Mouse (Mus musculus) adrenal gland, postnatal 25 days (tissue): ENCODE data around the gene Ptprh. TPM values are rescaled to one million over a fixed set of nuclear protein-coding genes. Genes with fewer than 3 reads are reported as not detected.
"Not testable (repeated sequence)": the region's sequence is repeated elsewhere in the genome, so short reads cannot be mapped to it uniquely, and the experiment has no call there.

Experiments used
- DNase-seq: peaks from one replicate; pipeline ENCODE4 v3.0.0; 2021; ENCODE audit warnings: mixed read lengths
- total RNA-seq: library from RNA; stranded (reverse); gene quantifications from 2 replicates; pipeline ENCODE4 v1.2.3, GENCODE M21; 2021

Gene Ptprh
- total RNA-seq, 1 experiment from 2014 or later: not detected

DNA sequence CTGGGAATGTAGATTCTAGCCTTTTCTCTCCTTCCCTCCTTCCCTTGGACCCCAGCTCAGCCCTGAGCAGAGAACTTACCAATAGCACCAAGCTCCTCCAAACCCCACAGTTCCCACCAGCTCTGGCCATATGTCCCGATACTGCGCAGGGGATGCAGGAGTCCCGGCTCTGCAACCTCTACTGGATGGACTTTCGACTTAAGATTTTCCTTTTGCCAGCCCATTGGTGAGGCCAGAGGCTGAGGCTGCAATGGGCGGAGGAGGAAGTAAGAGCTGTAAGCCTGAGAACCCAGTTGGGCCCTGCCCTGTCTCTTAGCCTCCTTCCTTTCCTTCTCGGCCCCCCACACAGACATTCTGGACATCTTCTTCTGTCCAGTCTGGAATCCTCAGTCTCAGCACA, 872 bp downstream of the Ptprh start:
- no peak for DNase-seq

DNA sequence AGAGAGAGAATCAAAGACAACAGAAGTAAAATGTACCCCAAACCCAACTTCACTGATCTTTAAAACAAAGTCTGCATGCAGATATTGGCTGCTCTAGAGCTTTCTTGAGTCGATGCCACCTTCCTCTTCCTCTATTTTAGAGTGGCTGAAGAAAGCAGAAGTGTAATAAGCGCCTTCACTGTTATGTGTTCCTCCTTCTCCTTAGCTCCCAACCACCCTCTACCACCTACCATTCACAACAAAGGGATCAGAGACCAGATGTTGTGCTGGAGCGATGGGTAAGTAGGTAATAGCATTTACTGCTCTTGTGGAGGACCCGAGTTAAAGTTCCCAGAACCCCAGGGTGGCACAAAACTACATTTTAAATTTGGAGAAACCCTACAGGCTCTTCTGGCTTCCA, 6.8 kb downstream of the Ptprh start:
- DNase-seq: not testable (repeated sequence)

DNA sequence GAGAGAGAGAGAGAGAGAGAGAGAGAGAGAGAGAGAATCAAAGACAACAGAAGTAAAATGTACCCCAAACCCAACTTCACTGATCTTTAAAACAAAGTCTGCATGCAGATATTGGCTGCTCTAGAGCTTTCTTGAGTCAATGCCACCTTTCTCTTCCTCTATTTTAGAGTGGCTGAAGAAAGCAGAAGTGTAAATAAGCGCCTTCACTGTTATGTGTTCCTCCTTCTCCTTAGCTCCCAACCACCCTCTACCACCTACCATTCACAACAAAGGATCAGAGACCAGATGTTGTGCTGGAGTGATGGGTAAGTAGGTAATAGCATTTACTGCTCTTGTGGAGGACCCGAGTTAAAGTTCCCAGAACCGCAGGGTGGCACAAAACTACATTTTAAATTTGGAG, 22.4 kb downstream of the Ptprh start:
- not testable (repeated sequence) for DNase-seq

DNA sequence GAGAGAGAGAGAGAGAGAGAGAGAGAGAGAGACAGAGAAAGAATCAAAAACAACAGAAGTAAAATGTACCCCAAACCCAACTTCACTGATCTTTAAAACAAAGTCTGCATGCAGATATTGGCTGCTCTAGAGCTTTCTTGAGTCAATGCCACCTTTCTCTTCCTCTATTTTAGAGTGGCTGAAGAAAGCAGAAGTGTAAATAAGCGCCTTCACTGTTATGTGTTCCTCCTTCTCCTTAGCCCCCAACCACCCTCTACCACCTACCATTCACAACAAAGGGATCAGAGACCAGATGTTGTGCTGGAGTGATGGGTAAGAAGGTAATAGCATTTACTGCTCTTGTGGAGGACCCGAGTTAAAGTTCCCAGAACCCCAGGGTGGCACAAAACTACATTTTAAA, 31.5 kb downstream of the Ptprh start:
- DNase-seq: not testable (repeated sequence)

DNA sequence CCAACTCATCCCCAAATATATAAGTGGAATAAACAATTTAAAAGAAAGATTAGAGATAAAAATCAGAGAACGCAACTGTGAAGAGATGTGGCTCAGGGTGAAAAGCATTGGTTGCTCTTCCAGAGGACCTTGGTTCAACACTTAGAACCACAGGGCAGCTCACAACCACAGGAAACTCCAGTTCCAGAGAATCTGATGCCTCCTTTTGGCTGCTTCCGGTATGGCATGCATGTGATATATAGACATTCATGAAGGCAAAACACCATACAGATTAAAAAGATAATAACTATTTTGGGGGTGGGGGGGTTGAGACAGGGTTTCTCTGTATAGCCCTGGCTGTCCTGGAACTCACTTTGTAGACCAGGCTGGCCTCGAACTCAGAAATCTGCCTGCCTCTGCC, 41.2 kb downstream of the Ptprh start:
- DNase-seq: no peak

DNA sequence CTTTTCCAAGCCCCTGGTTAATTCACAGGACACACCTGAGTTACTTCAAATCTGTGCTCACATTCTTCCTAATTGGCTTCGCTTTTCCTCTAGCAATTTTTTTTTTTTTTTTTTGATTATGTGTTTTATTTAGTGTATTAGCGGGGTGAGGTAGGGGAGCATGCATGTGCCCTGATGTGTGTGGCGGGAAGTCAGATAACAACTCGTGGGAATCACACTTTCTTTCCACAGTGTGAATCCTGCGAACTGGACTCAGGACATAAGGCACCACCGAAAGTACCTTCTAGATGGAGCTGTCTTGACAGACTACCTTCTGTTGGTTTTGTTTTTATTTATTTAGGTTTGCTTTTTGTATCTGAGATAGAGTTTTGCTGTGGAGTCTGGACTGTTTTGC, 46.7 kb downstream of the Ptprh start:
- DNase-seq: no peak

DNA sequence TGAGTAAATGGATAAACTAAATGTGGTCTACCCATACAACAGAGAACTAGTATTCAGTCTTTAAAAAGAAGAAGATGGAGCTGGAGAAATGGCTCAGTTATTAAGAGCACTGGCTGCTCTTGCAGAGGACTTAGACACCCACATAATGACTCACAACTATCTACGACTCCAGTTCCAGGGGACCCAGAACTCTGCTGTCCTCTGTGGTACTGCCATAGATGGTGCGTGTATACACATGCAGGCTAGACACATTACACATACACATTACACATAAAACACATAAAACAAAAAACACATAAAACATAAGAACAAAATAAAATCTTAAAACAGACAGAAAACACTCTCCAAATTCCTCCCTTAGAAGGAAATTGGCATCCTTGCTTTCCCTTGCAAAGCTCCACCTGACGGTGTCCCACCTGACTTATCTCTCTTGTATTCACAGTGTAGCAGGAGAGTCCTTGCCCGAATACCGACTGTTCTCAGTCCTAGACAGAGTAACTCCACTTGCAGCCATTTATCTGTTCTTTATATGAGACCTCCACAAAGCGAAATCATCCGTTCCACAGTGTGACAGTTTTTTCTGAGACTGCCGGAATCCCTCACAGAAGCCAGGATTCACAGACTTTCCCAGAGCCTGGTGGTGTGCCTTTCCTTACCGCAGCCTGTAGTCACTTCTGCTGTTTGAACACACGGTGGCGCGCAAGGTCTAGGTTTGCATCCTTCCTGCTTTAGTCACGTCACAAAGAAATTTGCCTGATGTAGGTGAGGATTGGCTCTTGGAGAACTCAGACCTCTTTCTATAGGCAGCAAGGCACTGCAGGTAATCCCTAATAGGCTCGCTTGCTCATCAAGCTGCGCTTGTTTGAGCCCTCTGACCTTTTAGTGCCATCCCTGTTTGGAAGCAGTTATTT, 47.3 kb downstream of the Ptprh start:
- peak; percentile 75 for DNase-seq

DNA sequence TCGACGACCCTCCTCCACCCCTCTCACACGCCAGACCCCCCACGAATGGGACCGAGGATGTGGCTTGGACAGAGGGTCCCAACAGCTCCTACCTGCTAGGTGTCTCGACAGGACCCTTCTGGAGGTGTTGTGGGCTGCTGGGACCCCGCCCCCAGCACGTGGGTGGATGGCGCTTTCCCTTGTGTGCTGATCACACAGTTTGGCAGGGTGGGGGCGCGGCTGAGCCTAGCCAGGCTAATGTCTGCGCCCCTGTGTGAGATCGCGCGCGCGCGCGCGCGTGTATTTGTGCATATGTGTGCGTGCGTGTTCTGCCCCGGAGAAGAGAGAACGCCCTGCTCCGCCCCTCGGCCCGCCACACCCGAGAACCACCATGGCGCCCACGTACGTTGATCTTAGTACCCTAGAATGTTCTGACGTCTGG, 56.6 kb downstream of the Ptprh start, which contains the start of gene Syt5:
Gene Syt5 (minus strand): TSS at position 321 of the 421 bp plus-strand sequence.
- no peak for DNase-seq

DNA sequence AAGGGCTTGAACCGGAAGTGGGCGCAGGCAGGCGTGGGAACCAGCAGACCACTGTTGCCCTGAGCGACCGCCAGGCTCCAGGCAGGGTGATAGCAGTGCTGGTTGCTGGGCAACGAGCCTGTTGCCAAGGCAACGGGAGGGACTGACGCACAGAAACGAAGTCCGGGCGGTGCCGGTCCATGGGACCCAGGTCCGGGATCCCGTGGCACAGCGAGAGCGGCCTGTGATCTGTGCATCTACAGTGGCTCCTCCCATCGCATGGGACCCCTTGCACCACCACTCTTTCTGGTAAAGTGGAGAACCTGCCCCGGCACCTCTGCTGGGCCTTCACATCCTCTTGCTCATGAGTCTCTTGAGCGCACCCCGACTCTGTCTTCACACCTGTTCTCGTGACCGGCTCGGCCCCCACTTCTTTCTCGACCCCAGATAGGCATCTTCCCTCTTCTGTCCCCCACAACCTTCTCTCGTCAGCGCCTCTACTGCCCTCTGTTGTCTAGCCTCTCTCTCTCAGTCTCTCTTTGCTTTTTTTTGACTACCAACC, 57.2 kb downstream of the Ptprh start:
- peak; percentile 78 for DNase-seq

DNA sequence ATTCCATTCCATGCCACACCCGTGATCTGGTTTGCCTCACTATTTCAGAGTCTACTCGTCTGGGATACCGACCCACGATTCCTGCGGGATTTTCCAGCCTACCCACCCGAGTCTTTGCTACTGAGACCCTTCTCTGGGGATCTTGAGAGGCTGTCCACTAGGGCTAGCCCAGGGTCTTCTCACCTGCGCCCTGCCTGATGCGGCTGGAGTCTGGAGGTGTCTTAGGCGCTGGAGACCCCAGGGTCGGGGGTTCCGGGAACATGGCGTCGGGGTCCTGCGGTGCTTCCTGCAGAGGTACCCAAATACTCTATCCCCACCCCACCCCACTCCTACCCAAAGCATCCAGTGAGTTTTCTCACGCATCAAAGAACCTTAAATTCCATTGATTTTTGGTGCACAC, 57.8 kb downstream of the Ptprh start:
- DNase-seq: no peak

DNA sequence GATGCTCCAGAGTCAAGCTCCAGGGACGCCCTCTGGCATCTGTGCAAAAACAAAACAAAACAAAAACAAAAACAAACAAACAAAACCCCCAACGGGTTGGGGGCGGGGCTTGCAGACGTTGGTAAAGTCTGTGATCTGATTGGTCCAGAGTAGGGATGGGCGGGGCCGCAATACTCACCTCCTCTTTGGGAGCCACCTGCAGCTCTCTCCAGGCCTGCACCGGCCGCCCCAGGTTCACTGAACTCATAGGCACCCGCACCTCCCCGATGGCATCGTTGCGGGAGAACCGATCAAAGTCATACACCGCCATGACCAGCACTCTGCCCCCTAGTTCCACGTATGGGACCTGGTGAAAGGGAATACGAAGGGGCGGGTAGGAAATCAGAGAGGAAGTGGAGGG, 61.8 kb downstream of the Ptprh start:
- no peak for DNase-seq

DNA sequence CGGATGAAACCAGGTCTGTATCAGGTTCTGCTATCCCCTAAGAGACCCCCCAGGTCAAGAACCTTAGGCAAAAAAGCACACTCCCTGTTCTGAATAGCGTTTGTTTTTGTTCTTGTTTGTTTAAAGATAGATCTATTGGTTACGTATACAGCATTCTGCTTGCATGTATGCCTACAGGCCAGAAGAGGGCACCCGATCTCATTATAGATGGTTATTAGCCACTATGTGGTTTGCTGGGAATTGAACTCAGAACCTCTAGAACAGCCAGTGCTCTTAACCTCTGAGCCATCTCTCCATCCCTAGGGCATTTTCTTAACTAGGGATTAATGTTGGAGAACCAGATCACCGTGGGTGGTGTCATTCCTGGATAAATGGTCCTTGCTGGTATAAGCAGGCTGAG, 62.5 kb downstream of the Ptprh start:
- DNase-seq: no peak

DNA sequence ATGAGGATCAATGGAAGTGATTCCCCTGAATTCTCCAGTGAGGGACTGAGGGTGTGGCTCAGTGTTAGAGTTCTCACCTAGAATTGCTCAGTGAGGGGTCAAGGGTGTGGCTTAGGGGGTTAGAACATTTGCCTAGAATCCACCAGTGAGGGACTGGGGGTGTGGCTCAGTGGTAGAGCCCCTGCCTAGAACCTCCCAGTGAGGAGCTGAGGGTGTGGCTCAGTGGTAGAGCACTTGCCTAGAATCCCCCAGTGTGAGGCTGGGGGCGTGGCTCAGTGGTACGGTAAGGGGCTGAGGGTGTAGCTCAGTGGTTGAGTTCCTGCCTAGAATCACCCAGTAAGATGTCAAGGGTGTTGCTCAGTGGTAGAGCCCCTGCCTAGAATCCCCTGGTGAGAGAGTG, 64.8 kb downstream of the Ptprh start:
- no peak for DNase-seq

DNA sequence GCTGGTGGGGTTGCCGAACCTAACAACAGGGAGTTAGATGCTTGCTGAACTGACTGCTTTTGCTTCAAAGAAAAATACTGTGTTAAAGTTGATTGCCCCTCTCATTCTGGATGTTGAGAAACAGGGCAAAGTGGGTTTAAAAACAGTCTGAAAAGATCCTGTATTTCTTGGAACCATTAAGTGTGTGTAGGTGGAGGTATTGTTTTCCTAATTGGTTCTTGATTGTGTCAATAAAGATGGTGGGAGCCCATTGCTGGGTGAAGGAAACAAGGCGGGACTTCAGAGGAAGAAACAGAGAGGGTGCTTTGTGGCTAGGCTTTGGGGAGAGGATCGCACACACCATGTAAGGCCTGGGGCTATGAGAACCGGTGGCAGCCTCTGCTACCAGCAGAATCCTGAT, 66.7 kb downstream of the Ptprh start:
- no peak for DNase-seq

DNA sequence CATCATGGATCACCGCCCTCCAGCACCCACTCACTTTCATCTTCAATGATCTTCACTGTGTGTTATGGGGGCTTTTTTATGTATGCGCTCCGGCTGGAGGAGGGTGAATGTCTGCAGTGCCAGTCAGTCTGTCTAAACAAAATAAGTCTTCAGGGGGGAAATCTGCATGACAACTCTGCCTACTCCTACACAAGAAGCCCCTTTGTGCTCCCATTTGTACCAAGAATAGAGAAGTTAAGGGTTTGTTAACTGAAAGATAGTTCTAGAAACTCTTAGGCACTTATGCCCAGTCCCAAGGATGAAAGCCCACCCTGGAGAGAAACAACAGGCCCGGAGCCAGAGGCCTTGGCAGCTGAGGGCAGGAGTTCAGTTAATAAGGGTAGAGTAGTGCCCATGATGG, 67.5 kb downstream of the Ptprh start:
- DNase-seq: no peak

DNA sequence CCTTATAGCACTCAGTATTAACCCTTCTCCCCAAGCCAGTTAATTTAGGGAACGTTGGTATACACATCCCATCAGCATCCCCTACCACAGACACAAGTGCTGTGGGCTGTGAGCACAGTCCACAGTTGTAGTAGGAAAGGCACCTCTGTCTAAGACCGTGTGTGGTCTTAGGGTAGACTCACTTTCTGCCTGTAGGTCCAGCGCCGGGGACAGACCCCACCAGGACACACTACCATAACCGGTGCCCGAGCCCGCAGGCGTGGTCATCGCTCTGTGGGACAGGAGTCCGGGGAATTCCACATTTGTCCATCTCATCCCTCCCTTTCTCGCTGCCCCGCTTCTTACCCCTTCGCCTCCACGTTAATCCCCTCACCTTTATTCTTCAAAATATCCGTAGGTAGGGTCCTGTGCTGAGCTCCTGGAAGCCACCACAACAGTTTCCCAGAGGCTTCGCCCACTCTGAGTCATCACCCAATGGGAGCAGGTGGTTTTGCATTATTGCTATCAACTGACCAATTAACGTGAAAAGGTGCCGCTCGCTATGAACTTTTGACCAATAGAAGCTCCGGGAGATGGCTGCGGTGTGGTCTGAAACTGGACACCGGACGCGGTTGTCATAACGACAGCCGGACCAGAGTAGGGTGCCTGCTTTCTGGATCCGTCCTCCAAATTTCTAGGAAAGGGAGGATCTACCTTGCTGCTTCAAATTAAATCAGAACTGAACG, 71.7 kb downstream of the Ptprh start, which contains the start of gene Dnaaf3:
Gene Dnaaf3 (minus strand): TSS at position 449 of the 725 bp plus-strand sequence.
- peak; percentile 68 for DNase-seq

DNA sequence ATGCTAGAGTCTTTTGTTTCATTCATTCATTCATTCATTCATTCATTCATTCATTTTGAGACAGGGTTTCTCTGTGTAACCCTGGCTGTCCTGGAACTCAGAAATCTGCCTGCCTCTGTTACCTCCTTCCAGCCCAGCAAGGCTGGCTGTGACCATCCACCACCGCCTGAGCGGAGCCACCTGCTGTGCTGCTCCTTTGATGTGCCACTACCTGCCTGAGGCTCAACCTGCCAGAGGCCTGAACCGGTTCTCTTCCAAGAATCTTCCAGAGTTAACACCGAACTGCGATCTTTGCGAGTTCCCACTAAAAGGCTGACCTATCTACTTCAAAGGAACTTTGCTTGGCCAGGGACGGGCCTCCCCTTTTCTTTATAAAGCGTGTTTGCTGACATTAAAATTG, 73.7 kb downstream of the Ptprh start:
- DNase-seq: not testable (repeated sequence)

DNA sequence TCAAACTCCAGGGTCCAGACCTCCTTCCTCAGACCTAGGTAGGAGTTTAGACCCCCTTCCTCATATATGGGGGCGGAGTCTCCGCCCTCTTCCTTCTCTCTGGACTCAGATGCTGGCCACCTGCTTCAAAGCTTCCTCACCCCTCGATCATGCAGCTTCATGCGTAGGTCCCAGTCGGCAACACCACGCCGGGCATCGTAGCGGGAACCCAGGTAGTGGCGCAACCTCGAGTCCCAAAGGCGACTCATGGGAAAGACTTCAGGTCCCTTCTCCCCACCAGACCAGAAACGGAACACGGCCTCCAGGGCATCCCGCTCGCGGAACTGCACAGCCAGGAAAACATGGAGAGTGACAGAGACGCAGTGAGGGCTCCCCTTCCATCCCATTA, 76.5 kb downstream of the Ptprh start:
- DNase-seq: no peak

DNA sequence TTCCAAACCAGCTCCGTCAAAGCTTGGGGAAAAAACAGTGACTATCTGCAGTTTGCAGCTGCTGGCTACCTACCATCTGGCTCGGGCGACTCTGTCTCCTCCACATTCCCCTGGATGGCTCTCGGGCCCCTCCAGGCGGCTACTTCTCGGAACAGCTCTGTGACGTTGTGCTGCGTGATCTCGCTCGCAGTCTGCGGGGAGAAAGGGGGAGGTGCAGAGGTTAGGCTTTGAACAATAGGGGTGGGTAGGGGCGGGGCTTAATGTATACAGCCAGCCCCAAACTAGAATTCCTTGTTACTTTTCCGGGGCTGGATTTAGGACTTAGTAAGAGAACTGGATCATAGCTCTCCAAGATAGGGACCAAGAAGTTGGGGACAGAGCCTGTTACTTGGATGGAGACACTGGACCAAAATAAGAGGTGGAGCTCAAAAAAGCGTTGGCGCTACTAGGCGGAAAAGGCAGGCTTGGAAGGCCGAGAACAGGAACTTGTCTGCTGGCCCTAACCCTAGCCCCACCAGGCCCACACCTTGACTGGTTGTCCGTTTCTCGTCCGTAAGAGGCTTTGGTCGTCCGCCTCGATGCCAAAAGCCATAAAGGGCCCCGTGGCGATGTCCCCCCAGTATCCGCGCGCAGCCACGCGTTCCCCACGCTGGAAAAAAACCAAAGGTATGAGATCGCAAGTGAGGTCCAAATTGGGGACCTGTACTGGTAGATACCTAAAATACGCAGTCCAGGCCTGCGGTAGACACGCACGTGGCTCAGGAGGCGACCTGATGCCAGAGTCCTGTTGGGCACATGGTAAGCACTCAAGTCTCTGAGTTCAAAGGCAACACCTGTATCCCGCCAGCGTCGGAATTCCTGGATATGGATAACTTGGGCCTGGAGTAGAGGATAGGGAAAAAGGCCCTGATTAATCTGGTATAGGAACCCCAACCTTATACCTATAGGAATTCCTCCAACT, 77.2 kb downstream of the Ptprh start:
- peak; percentile 60 for DNase-seq

DNA sequence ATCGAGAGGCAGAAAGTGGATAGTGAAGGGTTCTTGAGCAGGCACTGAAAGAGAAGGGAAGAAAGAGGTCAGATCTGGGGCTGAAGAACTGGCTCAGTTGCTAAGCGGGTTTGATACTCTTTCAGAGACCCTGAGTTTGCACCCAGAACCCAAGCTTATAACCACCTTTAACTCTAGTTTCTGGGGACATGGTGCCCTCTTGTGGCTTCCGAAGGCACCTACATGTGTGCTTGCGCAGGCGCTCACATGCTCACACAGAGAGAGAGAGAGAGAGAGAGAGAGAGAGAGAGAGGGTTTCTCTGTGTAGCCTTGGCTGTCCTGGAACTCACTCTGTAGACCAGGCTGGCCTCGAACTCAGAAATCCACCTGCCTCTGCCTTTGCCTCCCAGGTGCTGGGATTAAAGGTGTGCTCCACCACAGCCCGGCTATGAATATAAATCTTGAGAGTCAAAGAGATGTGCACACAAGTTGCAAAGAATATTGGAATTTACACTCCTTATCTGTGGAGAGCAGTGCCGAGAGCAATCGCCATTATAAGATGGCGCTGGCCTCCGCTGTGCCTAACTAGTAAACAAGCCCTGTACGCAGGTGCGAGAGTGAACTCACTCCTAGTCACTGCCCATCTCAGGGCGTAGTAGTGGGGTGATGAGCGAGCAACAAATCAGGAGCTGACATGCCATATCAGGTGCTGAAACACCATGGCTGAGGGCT, 79.5 kb downstream of the Ptprh start, which contains the start of gene Tnni3:
Gene Tnni3 (minus strand): TSS at position 18 of the 711 bp plus-strand sequence.
- DNase-seq: peak; percentile 23
